Mouse (Mus musculus): ENCODE results near the gene Pramel7. TPM values are rescaled to one million over a fixed set of nuclear protein-coding genes. Genes with fewer than 3 reads are reported as not detected.
"Not testable (repeated sequence)": the region's sequence is repeated elsewhere in the genome, so short reads cannot be mapped to it uniquely, and the experiment has no call there.

Gene Pramel7
- not detected in 2 replicates for polyA plus RNA-seq (2015; fragmentation: Nextera tagmentation; extraction: Ambion mirVana)

DNA sequence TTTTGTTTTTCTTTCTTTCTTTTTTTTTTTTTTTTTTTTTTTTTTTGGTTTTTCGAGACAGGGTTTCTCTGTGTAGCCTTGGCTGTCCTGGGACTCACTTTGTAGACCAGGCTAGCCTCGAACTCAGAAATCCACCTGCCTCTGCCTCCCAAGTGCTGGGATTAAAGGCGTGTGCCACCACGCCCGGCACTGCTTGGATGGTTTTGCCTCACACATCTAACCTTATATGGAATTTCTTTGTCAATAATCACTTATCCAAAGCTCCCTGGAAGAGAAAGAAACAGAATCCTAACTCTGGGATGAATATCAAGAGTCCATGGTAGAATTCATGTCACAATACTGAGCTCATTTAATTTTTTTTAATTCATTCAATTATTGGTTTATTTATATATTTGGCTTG, at the start of gene Pramel7:
TSS of gene Pramel7 (minus strand) at position 101 of the 400 bp plus-strand sequence.
- H3K27me3 ChIP-seq; H3K9ac ChIP-seq; H3K4me3 ChIP-seq; H3K4me2 ChIP-seq; ATAC-seq (ENCODE audit: low FRiP score, low read depth); H3K27ac ChIP-seq (replicated peaks); H3K36me3 ChIP-seq; H3K9me3 ChIP-seq; H3K4me1 ChIP-seq (replicated peaks): not testable (repeated sequence)
- 89% methylated on average over 4 of the region's 5 CpGs for WGBS

GRCm38 (mm10) chr2:87545442-87545841, 48.5 kb upstream of the Pramel7 start, which contains the start of gene Olfr1128:
Gene Olfr1128, minus strand, starts transcription at chr2:87545542.
- Histone ChIP-seq H3K4me1 (replicated peaks) (no peaks in the 10 kb centered on the region), H3K4me3 (no peak within 1 kb of the TSS), H3K9me3 (no peaks in the 10 kb centered on the region), H3K27me3 (no peaks in the 10 kb centered on the region), H3K9ac (no peak within 1 kb of the TSS), H3K36me3 (no peaks in the 10 kb centered on the region), H3K4me2 (no peak within 1 kb of the TSS), H3K27ac (replicated peaks) (no peak within 1 kb of the TSS)
- ATAC-seq (ENCODE audit: low FRiP score, low read depth) = no peak
- 90% methylated on average over 1 of the region's 1 CpGs for WGBS

- Histone ChIP-seq H3K4me3 (no peak overlapping the region), H3K9me3 (no peaks in the 10 kb centered on the region), H3K27ac (replicated peaks) (no peak overlapping the region), H3K27me3 (no peaks in the 10 kb centered on the region), H3K4me1 (replicated peaks) (no peaks in the 10 kb centered on the region), H3K9ac (no peak overlapping the region), H3K36me3 (no peaks in the 10 kb centered on the region), H3K4me2 (no peak overlapping the region)
- WGBS = 62% methylated on average over 2 of the region's 2 CpGs
- ATAC-seq (ENCODE audit: low FRiP score, low read depth) = no peak
Observed at GRCm38 (mm10) chr2:87534826-87535225, 37.9 kb upstream of the Pramel7 start.

- ATAC-seq (ENCODE audit: low FRiP score, low read depth) = no peak
- Histone ChIP-seq H3K4me2 (no peak within 1 kb of the TSS), H3K9ac (no peak within 1 kb of the TSS), H3K9me3 (no peaks in the 10 kb centered on the region), H3K27ac (replicated peaks) (no peak within 1 kb of the TSS), H3K27me3 (no peaks in the 10 kb centered on the region), H3K4me1 (replicated peaks) (no peaks in the 10 kb centered on the region), H3K36me3 (no peaks in the 10 kb centered on the region), H3K4me3 (no peak within 1 kb of the TSS)
Observed at GRCm38 (mm10) chr2:87531496-87531895, 34.6 kb upstream of the Pramel7 start, which contains the start of gene Olfr153. Gene Olfr153, plus strand, starts transcription at chr2:87531796.

- peak overlapping the region; percentile 36 for H3K4me3 ChIP-seq
- H3K4me1 ChIP-seq (replicated peaks); H3K9me3 ChIP-seq; H3K36me3 ChIP-seq; H3K27ac ChIP-seq (replicated peaks); H3K27me3 ChIP-seq; H3K9ac ChIP-seq: not testable (repeated sequence)
- H3K4me2 ChIP-seq = peak overlapping the region; percentile 55
- 28% methylated on average over 39 of the region's 39 CpGs for WGBS
- peak; percentile 68 for ATAC-seq (ENCODE audit: low FRiP score, low read depth)
Observed at GRCm38 (mm10) chr2:87525899-87526616, 29.2 kb upstream of the Pramel7 start.

DNA sequence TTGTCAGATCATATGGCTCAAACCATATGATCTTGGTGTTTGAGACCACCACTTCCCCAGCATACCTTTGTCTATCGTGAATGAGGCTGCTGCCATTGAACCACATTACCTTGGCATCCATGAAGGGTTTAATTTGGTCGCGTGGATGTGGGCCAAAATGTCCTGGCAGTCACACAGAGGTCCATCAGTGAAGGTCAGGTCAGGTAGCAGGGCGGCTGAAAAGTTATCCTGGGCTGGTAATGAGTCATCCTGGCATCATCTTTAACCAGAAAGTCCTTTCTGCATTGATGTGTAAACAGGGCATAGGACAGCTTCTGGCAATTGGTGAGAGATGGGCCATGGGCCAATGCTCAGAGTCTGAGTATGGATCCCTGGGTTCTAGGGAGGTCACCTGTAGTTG, 23.8 kb upstream of the Pramel7 start:
- Histone ChIP-seq H3K9ac (no peak overlapping the region), H3K4me1 (replicated peaks) (no peaks in the 10 kb centered on the region), H3K27ac (replicated peaks) (no peak overlapping the region), H3K27me3 (no peaks in the 10 kb centered on the region), H3K4me2 (no peak overlapping the region), H3K36me3 (no peaks in the 10 kb centered on the region), H3K4me3 (no peak overlapping the region), H3K9me3 (no peaks in the 10 kb centered on the region)
- no peak for ATAC-seq (ENCODE audit: low FRiP score, low read depth)
- WGBS = 89% methylated on average over 4 of the region's 4 CpGs

DNA sequence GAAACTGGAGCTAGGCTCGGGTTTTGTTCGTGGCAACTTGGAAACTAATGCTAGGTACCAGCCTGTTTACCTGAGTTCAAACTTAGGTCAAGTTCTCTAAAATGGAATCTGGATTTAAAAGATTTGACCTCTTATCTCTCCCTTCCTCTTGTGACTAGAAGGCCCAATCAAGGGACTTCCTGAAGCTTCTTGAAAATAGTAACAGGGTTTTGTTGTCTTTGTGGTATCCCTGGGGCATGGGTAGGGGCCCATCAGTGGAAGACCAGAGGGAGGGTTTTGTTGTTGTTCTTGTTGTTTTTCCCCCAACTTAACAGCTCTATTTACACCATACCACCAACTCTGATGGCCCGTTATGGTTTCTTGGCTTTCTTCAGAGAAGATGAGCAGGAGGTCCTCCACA, 19.7 kb upstream of the Pramel7 start:
- H3K4me2 ChIP-seq = no peak overlapping the region
- no peaks in the 10 kb centered on the region for H3K36me3 ChIP-seq
- no peak overlapping the region for H3K9ac ChIP-seq
- H3K27me3 ChIP-seq = no peaks in the 10 kb centered on the region
- no peaks in the 10 kb centered on the region for H3K4me1 ChIP-seq (replicated peaks)
- no peak overlapping the region for H3K27ac ChIP-seq (replicated peaks)
- no peak overlapping the region for H3K4me3 ChIP-seq
- no peak for ATAC-seq (ENCODE audit: low FRiP score, low read depth)
- no peaks in the 10 kb centered on the region for H3K9me3 ChIP-seq
- 91% methylated on average over 3 of the region's 3 CpGs for WGBS

DNA sequence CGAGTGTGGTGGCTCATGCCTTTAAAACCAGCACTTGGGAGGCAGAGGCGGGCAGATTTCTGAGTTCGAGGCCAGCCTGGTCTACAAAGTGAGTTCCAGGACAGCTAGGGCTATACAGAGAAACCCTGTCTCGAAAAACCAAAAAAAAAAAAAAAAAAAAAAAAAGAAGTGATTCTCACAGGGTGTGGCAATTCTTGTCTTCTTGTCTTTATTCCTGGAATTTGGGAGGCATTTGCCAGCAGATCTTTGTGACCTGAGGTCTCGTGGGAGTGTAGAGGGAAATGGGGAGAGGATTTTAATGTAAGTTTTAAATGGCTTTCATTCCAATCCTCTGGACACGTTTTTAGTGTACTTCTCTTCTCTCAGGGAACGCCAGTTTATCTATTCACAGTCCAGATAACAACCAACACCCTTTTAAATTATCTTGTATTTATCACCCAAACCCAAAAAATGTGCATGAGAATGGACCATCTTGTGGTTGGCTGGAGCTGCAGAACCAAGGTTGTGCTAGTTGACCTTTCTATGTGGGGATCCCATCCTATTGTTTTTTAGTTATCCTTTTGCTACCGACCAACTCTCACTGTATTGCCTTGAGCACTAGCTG, 18.7 kb upstream of the Pramel7 start:
- H3K4me2 ChIP-seq = no peak overlapping the region
- 83% methylated on average over 8 of the region's 8 CpGs for WGBS

GRCm38 (mm10) chr2:87515046-87515445, 18.2 kb upstream of the Pramel7 start:
- H3K9ac ChIP-seq = no peak overlapping the region

More for the DNA sequence above, 18.7 kb upstream of the Pramel7 start:
- Histone ChIP-seq H3K4me1 (replicated peaks) (no peaks in the 10 kb centered on the region), H3K27ac (replicated peaks) (no peak overlapping the region), H3K4me3 (no peak overlapping the region), H3K9ac (no peak overlapping the region), H3K36me3 (no peaks in the 10 kb centered on the region), H3K27me3 (no peaks in the 10 kb centered on the region), H3K9me3 (no peaks in the 10 kb centered on the region)
- no peak for ATAC-seq (ENCODE audit: low FRiP score, low read depth)

GRCm38 (mm10) chr2:87506265-87506664, 9.4 kb upstream of the Pramel7 start, which contains the start of gene Pramel6:
Gene Pramel6, plus strand, starts transcription at chr2:87506565.
- Histone ChIP-seq H3K27ac (replicated peaks) (no peak within 1 kb of the TSS), H3K9me3 (no peaks in the 10 kb centered on the region), H3K27me3 (no peaks in the 10 kb centered on the region), H3K4me3 (no peak within 1 kb of the TSS), H3K4me2 (no peak within 1 kb of the TSS), H3K36me3 (no peaks in the 10 kb centered on the region), H3K4me1 (replicated peaks) (no peaks in the 10 kb centered on the region), H3K9ac (no peak within 1 kb of the TSS)
- WGBS = 86% methylated on average over 6 of the region's 6 CpGs
- no peak for ATAC-seq (ENCODE audit: low FRiP score, low read depth)

More at GRCm38 (mm10) chr2:87515046-87515445, 18.2 kb upstream of the Pramel7 start:
- no peak for ATAC-seq (ENCODE audit: low FRiP score, low read depth)
- Histone ChIP-seq H3K36me3 (no peaks in the 10 kb centered on the region), H3K4me1 (replicated peaks) (no peaks in the 10 kb centered on the region), H3K4me2 (no peak overlapping the region), H3K27ac (replicated peaks) (no peak overlapping the region), H3K4me3 (no peak overlapping the region), H3K9me3 (no peaks in the 10 kb centered on the region), H3K27me3 (no peaks in the 10 kb centered on the region)
- WGBS = 87% methylated on average over 2 of the region's 2 CpGs

DNA sequence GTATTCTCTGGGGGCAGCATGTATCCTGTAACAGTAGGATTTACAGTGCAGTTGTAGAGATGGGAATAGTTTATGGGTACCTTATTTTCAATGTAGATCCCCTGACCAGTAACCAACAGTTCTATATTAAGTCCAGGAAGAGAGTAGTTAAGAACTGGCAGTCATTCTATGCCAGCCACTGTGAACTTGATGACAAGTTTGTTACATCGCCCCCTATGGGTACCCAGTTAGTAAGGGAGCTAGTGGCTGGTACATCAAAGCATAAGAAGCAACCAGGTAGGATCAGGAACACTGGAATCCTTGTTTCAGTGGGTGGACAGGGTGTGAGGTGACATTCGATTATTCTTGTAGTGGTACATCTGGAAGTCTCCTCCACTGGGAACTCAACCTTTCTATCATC, 14.6 kb downstream of the Pramel7 start:
- 87% methylated on average over 2 of the region's 2 CpGs for WGBS
- Histone ChIP-seq H3K27ac (replicated peaks) (no peak overlapping the region), H3K27me3 (no peaks in the 10 kb centered on the region), H3K9ac (no peak overlapping the region), H3K9me3 (no peaks in the 10 kb centered on the region), H3K4me1 (replicated peaks) (no peaks in the 10 kb centered on the region), H3K36me3 (no peaks in the 10 kb centered on the region), H3K4me2 (no peak overlapping the region), H3K4me3 (no peak overlapping the region)
- ATAC-seq (ENCODE audit: low FRiP score, low read depth) = no peak

DNA sequence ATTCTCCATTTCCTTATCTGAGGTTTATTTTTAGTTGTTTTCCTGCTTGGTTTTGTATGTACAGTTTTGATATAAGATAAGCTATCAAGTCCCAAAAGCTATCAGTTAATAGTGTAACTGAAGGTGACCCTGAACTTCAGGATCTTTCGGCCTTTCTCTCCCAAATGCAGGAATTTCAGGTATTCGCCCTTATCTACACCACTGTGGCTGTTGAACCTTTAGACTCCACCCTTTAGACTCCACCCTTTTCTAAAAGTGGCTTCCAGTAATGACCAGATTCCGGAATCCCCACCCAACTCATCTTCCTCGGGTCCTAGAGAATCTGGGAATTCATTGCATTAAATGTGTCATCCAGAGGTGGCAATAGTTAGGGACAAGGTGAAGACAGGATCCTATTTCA, 15.7 kb downstream of the Pramel7 start:
- H3K36me3 ChIP-seq = no peaks in the 10 kb centered on the region
- WGBS = 95% methylated on average over 4 of the region's 4 CpGs

More for the DNA sequence above, 15.7 kb downstream of the Pramel7 start:
- no peaks in the 10 kb centered on the region for H3K4me1 ChIP-seq (replicated peaks)
- no peak overlapping the region for H3K27ac ChIP-seq (replicated peaks)
- no peaks in the 10 kb centered on the region for H3K9me3 ChIP-seq
- ATAC-seq (ENCODE audit: low FRiP score, low read depth) = no peak
- no peaks in the 10 kb centered on the region for H3K27me3 ChIP-seq
- H3K9ac ChIP-seq = no peak overlapping the region
- H3K4me3 ChIP-seq = no peak overlapping the region
- H3K4me2 ChIP-seq = no peak overlapping the region

All from hindbrain, embryonic 15.5 days (tissue).